Mouse (Mus musculus) thymus, adult 2 months (tissue): Measurements from ENCODE around the gene Jmjd8. TPM values are rescaled to one million over a fixed set of nuclear protein-coding genes. Genes with fewer than 3 reads are reported as not detected.

Experiments used
- DNase-seq: peaks from one replicate; pipeline ENCODE4 v3.0.0; 2021
- H3K27ac ChIP-seq: fragments of 200-500 bp; 2 replicates; pipeline ENCODE4 v1.5.1; 2012; ENCODE audit warnings: low read length, control low read depth; ENCODE audit not compliant: control insufficient read depth, insufficient read depth
- H3K27me3 ChIP-seq: fragments of 200-500 bp; 2 replicates; pipeline ENCODE4 v1.6.1; 2012; ENCODE audit warnings: mild to moderate bottlenecking, low read length, moderate library complexity, mixed read lengths; ENCODE audit not compliant: control insufficient read depth, insufficient read depth
- H3K36me3 ChIP-seq: fragments of 200-500 bp; 2 replicates; pipeline ENCODE4 v1.6.1; 2012; ENCODE audit warnings: mild to moderate bottlenecking, low read length, moderate library complexity; ENCODE audit not compliant: control insufficient read depth, insufficient read depth
- H3K4me1 ChIP-seq: fragments of 200-500 bp; replicated peaks from 2 replicates; pipeline ENCODE4 v1.6.1; 2012; ENCODE audit warnings: low read length; ENCODE audit not compliant: control insufficient read depth, insufficient read depth
- H3K4me3 ChIP-seq: fragments of 200-500 bp; 2 replicates; pipeline ENCODE4 v1.5.1; 2012; ENCODE audit warnings: mild to moderate bottlenecking, low read length, control low read depth, moderate library complexity; ENCODE audit not compliant: control insufficient read depth, insufficient read depth
- CTCF ChIP-seq: fragments of 200-500 bp; IDR thresholded peaks from 2 replicates; pipeline ENCODE4 v1.5.1; 2012; ENCODE audit warnings: mild to moderate bottlenecking, control low read depth, low read length, moderate library complexity, borderline replicate concordance; ENCODE audit not compliant: control insufficient read depth, poor library complexity, insufficient read depth; ENCODE audit errors: extremely low read depth
- POLR2A ChIP-seq: fragments of 200-500 bp; IDR thresholded peaks from 2 replicates; pipeline ENCODE4 v1.6.1; 2012; ENCODE audit warnings: mild to moderate bottlenecking, low read length, control low read depth, moderate library complexity; ENCODE audit not compliant: control insufficient read depth, poor library complexity, insufficient read depth; ENCODE audit errors: extremely low read depth
- WGBS: fragments of 180-500 bp; shearing (Covaris S2); methylation state at CpG from one replicate; pipeline ENCODE4 v1.1.7; 2018; 5-methylcytosine and 5-hydroxymethylcytosine counted together
- polyA plus RNA-seq: library from polyadenylated mRNA; depleted of rRNA; stranded (reverse); fragments of >200 nt; gene quantifications from 2 replicates; pipeline ENCODE4 v1.2.3, GENCODE M21; 2012; rRNA removed

Jmjd8 gene
- 78.1 and 83.2 TPM in 2 replicates for polyA plus RNA-seq

- DNase-seq: peak; percentile 76
- peak within 1 kb of the TSS; percentile 59 for H3K27ac ChIP-seq
- TF ChIP-seq CTCF (0 out of 2 replicates have a peak, but pooled peaks have one; percentile 15), POLR2A (peak; percentile 71; the same call in 1 of the 2 replicates)
- WGBS: 2% methylated on average over 32 of the region's 32 CpGs
- peak within 1 kb of the TSS; percentile 79 for H3K4me3 ChIP-seq
- no peaks in the 10 kb centered on the region for H3K27me3 ChIP-seq
- peaks cover 42% of the 10 kb centered on the region for H3K4me1 ChIP-seq
- H3K36me3 ChIP-seq: peaks cover 4% of the 10 kb centered on the region; the same call in 1 of the 2 replicates
Observed at GRCm38 (mm10) chr17:25828712-25829557, at the start of gene Jmjd8. Gene Jmjd8, plus strand, starts transcription at chr17:25828867.

- Histone ChIP-seq H3K27ac (no peak overlapping the region), H3K4me3 (no peak overlapping the region), H3K27me3 (no peaks in the 10 kb centered on the region), H3K36me3 (no peaks in the 10 kb centered on the region; the same call in 1 of the 2 replicates), H3K4me1 (peaks cover 15% of the 10 kb centered on the region)
- WGBS: 86% methylated on average over 6 of the region's 6 CpGs
- TF ChIP-seq CTCF (no peak), POLR2A (no peak)
- DNase-seq: no peak
Observed at GRCm38 (mm10) chr17:25781339-25781738, 47.3 kb upstream of the Jmjd8 start.

- H3K4me1 ChIP-seq: peaks cover 15% of the 10 kb centered on the region
- H3K27me3 ChIP-seq: no peaks in the 10 kb centered on the region
- DNase-seq: no peak
- TF ChIP-seq CTCF (no peak), POLR2A (no peak)
- no peak overlapping the region for H3K27ac ChIP-seq
- H3K36me3 ChIP-seq: no peaks in the 10 kb centered on the region; the same call in 1 of the 2 replicates
- no peak overlapping the region for H3K4me3 ChIP-seq
- 93% methylated on average over 7 of the region's 7 CpGs for WGBS
Observed at GRCm38 (mm10) chr17:25783086-25783485, 45.6 kb upstream of the Jmjd8 start.

GRCm38 (mm10) chr17:25783861-25784574 is 44.6 kb upstream of the Jmjd8 start:
- no peak overlapping the region for H3K27ac ChIP-seq
- H3K4me1 ChIP-seq: peaks cover 15% of the 10 kb centered on the region
- no peak overlapping the region for H3K4me3 ChIP-seq
- TF ChIP-seq CTCF: no peak
- TF ChIP-seq POLR2A: no peak
- no peak for DNase-seq
- no peaks in the 10 kb centered on the region; the same call in 1 of the 2 replicates for H3K36me3 ChIP-seq
- H3K27me3 ChIP-seq: no peaks in the 10 kb centered on the region
- 88% methylated on average over 15 of the region's 15 CpGs for WGBS

- H3K27me3 ChIP-seq: no peaks in the 10 kb centered on the region
- no peak within 1 kb of the TSS for H3K27ac ChIP-seq
- TF ChIP-seq CTCF (no peak), POLR2A (peak; percentile 36; the same call in 1 of the 2 replicates)
- peaks cover 15% of the 10 kb centered on the region for H3K4me1 ChIP-seq
- no peaks in the 10 kb centered on the region; the same call in 1 of the 2 replicates for H3K36me3 ChIP-seq
- WGBS: under 1% methylated on average over 23 of the region's 23 CpGs
- DNase-seq: peak; percentile 93
- H3K4me3 ChIP-seq: peak within 1 kb of the TSS; percentile 77
Observed at GRCm38 (mm10) chr17:25785281-25785745, 43.4 kb upstream of the Jmjd8 start, which contains the start of gene Haghl. Gene Haghl, minus strand, starts transcription at chr17:25785673.

- WGBS: 93% methylated on average over 3 of the region's 3 CpGs
- H3K36me3 ChIP-seq: no peaks in the 10 kb centered on the region; the same call in 1 of the 2 replicates
- no peak for DNase-seq
Observed at GRCm38 (mm10) chr17:25786280-25786679, 42.4 kb upstream of the Jmjd8 start, which contains the start of gene Ccdc78. Gene Ccdc78, plus strand, starts transcription at chr17:25786580.

More at GRCm38 (mm10) chr17:25786280-25786679, 42.4 kb upstream of the Jmjd8 start, which contains the start of gene Ccdc78:
- H3K4me3 ChIP-seq: peak within 1 kb of the TSS; percentile 77
- no peak within 1 kb of the TSS for H3K27ac ChIP-seq
- no peaks in the 10 kb centered on the region for H3K27me3 ChIP-seq
- TF ChIP-seq CTCF (no peak), POLR2A (no peak)
- peaks cover 17% of the 10 kb centered on the region for H3K4me1 ChIP-seq
